Mouse (Mus musculus) kidney, adult 2 months (tissue): ENCODE measurements at regions not wholly inside any gene's neighbourhood (a gene's known extent, or its start where the extent isn't known, plus 50 kb on each side); places are given as distances from the start of the nearest gene placed in this dataset.

Experiments
- DNase-seq: peaks from one replicate; pipeline ENCODE4 v3.0.0; 2021
- H3K27ac ChIP-seq: fragments of 200-500 bp; 2 replicates; pipeline ENCODE4 v1.5.1; 2012; ENCODE audit warnings: low read depth, low read length, control low read depth, inconsistent platforms; ENCODE audit not compliant: insufficient read depth
- H3K27me3 ChIP-seq: fragments of 200-500 bp; replicated peaks from 2 replicates; pipeline ENCODE4 v1.6.1; 2012; ENCODE audit warnings: mild to moderate bottlenecking, moderate library complexity, low read length, inconsistent platforms; ENCODE audit not compliant: control insufficient read depth, insufficient read depth
- H3K36me3 ChIP-seq: fragments of 200-500 bp; 2 replicates; pipeline ENCODE4 v1.6.1; 2012; ENCODE audit warnings: mild to moderate bottlenecking, moderate library complexity, low read length, inconsistent platforms; ENCODE audit not compliant: control insufficient read depth, insufficient read depth
- H3K4me1 ChIP-seq: fragments of 200-500 bp; 2 replicates; pipeline ENCODE4 v1.6.1; 2011; ENCODE audit warnings: low read length; ENCODE audit not compliant: control insufficient read depth, insufficient read depth
- H3K4me3 ChIP-seq: fragments of 200-500 bp; 2 replicates; pipeline ENCODE4 v1.5.1; 2011; ENCODE audit warnings: mild to moderate bottlenecking, low read depth, low read length, control low read depth; ENCODE audit not compliant: insufficient read depth
- CTCF ChIP-seq: fragments of 200-500 bp; conservative IDR thresholded peaks from 2 replicates; pipeline ENCODE4 v1.5.1; 2011; ENCODE audit warnings: low read depth, mild to moderate bottlenecking, control low read depth, low read length, moderate library complexity, mixed read lengths; ENCODE audit not compliant: insufficient read depth, insufficient read length
- POLR2A ChIP-seq: fragments of 200-500 bp; IDR thresholded peaks from one replicate; pipeline ENCODE4 v1.6.1; 2011; ENCODE audit warnings: low read depth, low read length, control low read depth
- WGBS: fragments of 180-500 bp; shearing (Covaris S2); methylation state at CpG from one replicate; pipeline ENCODE4 v1.1.7; 2018; 5-methylcytosine and 5-hydroxymethylcytosine counted together

DNA sequence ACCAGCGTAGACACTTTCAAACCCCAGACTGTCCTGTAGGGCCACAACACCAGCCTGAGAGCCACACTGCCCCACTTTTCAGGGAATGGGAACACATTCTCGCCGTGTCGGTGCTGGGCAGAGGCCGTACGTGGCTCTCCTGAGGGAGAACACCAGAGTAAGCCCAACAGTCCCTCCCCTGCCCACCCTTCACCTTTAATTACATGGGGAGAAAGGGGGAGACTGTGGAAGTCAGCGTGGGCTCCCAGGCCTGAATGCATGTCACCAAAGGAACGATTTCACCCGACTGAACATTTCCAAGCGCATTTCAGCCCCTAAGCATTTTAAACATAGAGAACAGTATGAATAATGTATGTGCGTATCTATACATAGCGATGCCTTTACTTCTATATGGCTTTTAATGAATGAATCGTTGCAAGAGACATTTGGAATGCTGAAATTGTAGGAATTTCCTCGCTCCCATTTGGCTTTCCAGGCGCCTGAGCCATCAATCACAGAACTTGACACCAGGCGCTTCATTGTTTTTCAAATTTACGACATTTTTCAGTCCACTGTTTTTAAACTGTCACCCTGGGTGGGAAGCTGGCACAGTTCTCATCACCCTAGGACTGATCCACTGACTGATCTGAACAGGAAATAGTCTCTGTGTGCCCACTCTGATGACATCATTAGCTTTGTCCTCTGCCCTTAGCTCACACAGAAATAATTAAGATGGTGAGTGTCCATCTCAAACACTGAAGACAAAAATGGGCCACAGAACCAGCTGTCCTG lies 152.3 kb downstream of the Atp23 start:
- WGBS = 38% methylated on average over 17 of the region's 17 CpGs
- Histone ChIP-seq H3K27ac (no peak overlapping the region), H3K4me3 (no peak overlapping the region), H3K4me1 (no peaks in the 10 kb centered on the region), H3K27me3 (no peaks in the 10 kb centered on the region), H3K36me3 (no peaks in the 10 kb centered on the region)
- TF ChIP-seq POLR2A (no peak), CTCF (no peak)
- no peak for DNase-seq

DNA sequence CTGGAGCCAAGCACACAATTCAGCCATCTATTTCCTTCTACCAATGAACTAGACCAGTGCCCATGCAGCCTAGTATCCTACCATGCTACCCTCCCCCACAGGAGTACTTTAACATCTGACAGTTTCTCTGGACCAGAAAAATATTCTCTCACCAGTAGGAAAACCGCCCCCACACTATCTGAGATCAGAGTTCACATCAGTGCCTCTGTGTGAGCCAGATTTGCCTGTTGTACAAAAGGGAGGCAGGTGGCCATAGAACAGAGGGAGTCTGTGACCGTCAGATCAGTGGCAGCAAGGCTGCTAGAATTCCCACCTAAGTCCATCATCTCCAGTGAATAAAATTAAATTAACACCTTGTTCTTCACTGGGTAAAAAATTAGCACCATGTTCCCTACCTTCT lies 166.5 kb downstream of the Atp23 start:
- Histone ChIP-seq H3K36me3 (no peaks in the 10 kb centered on the region), H3K4me3 (no peak overlapping the region), H3K4me1 (no peaks in the 10 kb centered on the region), H3K27me3 (no peaks in the 10 kb centered on the region), H3K27ac (no peak overlapping the region)
- WGBS = 29% methylated on average over 2 of the region's 2 CpGs
- no peak for TF ChIP-seq POLR2A
- no peak for TF ChIP-seq CTCF
- no peak for DNase-seq

DNA sequence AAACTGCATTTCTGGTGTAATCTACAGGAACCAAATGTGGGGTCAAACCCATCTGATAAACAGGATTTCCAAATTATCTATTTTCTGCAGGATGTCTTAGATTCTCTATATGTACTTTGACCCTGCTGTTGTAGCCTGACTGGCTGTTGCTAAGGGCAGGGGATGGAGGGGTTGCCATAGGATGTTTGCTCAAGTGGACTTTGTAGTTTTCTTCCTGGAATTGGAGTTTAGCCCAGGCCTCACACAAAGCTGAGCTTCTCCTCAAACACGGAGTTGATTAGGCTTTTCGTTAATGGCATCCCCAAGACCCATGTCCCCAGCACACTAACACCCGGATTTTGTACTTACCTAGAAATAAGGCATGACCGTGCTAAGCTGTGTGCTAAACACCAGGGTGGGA lies 173.3 kb downstream of the Atp23 start:
- Histone ChIP-seq H3K4me1 (no peaks in the 10 kb centered on the region), H3K4me3 (no peak overlapping the region), H3K27ac (no peak overlapping the region), H3K27me3 (no peaks in the 10 kb centered on the region), H3K36me3 (no peaks in the 10 kb centered on the region)
- 67% methylated on average over 4 of the region's 4 CpGs for WGBS
- TF ChIP-seq POLR2A (no peak), CTCF (no peak)
- DNase-seq = peak; percentile 3

DNA sequence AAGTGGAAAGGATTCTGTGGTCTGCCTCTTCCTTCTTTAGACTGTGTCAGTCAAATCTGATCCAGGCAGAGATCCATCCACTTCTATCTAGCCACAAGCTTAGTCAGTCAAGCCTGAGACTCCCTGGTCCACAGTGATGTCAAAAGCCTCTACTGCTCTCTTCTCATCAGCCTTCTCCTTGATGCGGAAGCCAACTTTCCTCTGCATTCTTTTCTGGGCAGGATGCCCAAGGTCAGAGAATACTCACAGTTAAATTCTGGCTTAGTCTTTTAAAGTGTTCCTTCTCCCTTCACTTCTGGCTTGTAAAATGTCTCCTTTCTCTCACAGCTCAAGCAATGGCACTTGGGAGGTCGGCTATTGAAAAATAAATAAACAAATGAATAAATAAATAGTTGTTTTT lies 183.2 kb downstream of the Atp23 start:
- 32% methylated on average over 2 of the region's 2 CpGs for WGBS
- Histone ChIP-seq H3K4me1 (no peaks in the 10 kb centered on the region), H3K27ac (no peak overlapping the region), H3K36me3 (no peaks in the 10 kb centered on the region), H3K27me3 (no peaks in the 10 kb centered on the region), H3K4me3 (no peak overlapping the region)
- no peak for DNase-seq
- no peak for TF ChIP-seq POLR2A
- TF ChIP-seq CTCF = no peak

DNA sequence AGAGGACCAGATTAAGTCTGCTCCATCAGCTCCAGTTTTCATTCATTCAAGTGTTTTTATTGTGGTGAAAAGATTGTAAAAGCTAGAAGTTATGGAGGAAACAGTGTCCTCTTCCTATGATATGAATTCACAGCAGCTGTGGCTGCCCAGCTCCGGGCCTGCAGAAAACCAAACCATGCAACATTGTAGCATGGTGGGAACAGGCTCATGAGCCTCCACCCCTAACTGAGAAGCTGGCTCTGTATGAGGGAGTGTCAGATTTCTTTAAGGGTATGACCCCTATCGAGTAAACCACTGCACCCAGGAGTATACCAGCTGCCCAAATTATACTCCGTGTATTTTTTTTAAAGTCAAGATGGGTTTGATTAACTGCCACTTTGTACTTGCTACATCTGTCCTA lies 189.4 kb downstream of the Atp23 start:
- Histone ChIP-seq H3K27me3 (no peaks in the 10 kb centered on the region), H3K4me1 (no peaks in the 10 kb centered on the region), H3K27ac (no peak overlapping the region), H3K36me3 (no peaks in the 10 kb centered on the region), H3K4me3 (no peak overlapping the region)
- DNase-seq = no peak
- TF ChIP-seq POLR2A (no peak), CTCF (no peak)
- WGBS = 20% methylated on average over 3 of the region's 3 CpGs

DNA sequence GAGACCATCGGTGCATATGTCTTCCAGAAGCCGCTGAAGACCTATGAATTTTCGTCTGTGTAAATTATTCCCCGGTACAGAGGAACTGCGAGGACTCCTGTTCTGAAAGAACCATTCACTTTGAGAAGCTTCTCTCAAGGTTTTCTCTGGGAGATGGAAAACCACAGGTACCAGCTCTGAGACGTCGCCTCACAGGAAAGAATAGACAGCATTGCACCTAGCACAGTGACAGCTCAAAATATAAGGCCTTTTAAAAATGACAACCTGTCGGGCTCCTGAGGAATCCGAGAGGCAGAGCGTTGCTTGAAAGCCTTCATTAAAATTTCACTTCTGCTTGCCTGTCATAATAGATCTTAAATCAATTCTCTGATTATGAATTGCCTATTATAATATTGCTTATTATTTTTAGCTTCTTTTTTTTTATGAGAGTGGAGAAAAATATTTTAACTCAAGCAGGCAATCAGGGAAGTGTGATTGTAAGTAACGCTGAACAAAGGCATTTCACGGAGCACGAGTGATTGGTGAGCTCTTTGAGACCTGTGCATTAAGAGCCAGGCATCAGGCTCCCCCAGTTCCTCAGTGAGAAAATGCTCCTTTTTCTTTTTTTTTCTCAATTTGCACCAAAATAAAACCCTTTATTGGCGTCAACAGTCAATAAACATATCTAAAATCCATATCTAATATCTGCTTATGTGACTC lies 191.8 kb downstream of the Atp23 start:
- Histone ChIP-seq H3K36me3 (no peaks in the 10 kb centered on the region), H3K4me1 (no peaks in the 10 kb centered on the region), H3K27me3 (no peaks in the 10 kb centered on the region), H3K27ac (no peak overlapping the region), H3K4me3 (no peak overlapping the region)
- WGBS = 73% methylated on average over 14 of the region's 14 CpGs
- TF ChIP-seq POLR2A (no peak), CTCF (no peak)
- no peak for DNase-seq

DNA sequence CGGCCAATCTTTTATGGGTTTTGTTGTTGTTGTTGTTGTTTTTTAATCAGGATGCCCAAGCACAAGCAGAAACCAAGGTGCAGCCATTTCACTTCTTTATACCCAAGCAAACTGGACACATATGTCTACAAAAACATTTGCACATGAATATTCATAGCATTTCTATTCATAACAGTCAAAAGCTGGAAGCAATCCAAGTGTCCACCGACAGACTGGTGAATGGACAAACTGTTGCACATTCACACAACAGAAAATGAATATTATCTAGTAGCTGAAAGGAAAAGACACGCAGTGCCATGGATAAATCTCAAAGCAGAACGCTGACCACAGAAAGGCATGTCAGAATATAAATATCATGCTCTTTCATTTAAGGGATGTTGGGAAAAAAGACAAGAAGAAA lies 192.4 kb downstream of the Atp23 start:
- no peaks in the 10 kb centered on the region for H3K27me3 ChIP-seq
- no peaks in the 10 kb centered on the region for H3K4me1 ChIP-seq
- TF ChIP-seq CTCF (no peak), POLR2A (no peak)
- no peak overlapping the region for H3K4me3 ChIP-seq
- no peak for DNase-seq
- H3K27ac ChIP-seq = no peak overlapping the region
- WGBS = 68% methylated on average over 4 of the region's 4 CpGs
- no peaks in the 10 kb centered on the region for H3K36me3 ChIP-seq
